Mouse (Mus musculus): ENCODE measurements around the gene Tmem189. TPM values are rescaled to one million over a fixed set of nuclear protein-coding genes. Genes with fewer than 3 reads are reported as not detected.

Gene Tmem189
- total and polyA plus RNA-seq, 3 experiments = 21.7 to 46.5 TPM; not detected in 1

- Histone ChIP-seq H3K27ac (ENCODE audit: control insufficient read depth, low read depth, low read length) (no peak overlapping the region), H3K4me3 (ENCODE audit: control insufficient read depth in 1 of 2, insufficient read depth in 1 of 2, low read depth in 2 of 2, low read length in 2 of 2) (no peak overlapping the region), H3K9me3 (replicated peaks; ENCODE audit: insufficient read depth, low read length) (no peaks in the 10 kb centered on the region), H3K79me2 (ENCODE audit: control insufficient read depth, insufficient read depth, low read length, poor library complexity) (peaks cover 4% of the 10 kb centered on the region), H3K4me1 (ENCODE audit: control insufficient read depth in 1 of 2, insufficient read depth in 2 of 2, low read length in 2 of 2) (no peaks in the 10 kb centered on the region), H3K36me3 (ENCODE audit: control insufficient read depth in 1 of 2, insufficient read depth in 2 of 2, low read length in 2 of 2) (peaks cover 0 to 19% of the 10 kb centered on the region in 2 experiments; a peak in 2 of 4 replicates), H3K27me3 (ENCODE audit: control insufficient read depth in 1 of 2, insufficient read depth in 2 of 2, low read length in 2 of 2) (no peaks in the 10 kb centered on the region), H3K9ac (ENCODE audit: control insufficient read depth, low read depth, low read length, poor library complexity, severe bottlenecking) (no peak overlapping the region)
- DNase-seq (ENCODE audit: low read depth, low spot score) = no peak
- TF ChIP-seq MYB (IDR thresholded peaks at IDR 0.05; ENCODE audit: low read depth, low read length) (no peak), SMC3 (IDR thresholded peaks at IDR 0.05; ENCODE audit: low read depth, low read length) (no peak), CTCF (IDR thresholded peaks at IDR 0.05 in 2 of 3, conservative IDR thresholded peaks at IDR 0.05 in 1 of 3; ENCODE audit: control insufficient read depth in 1 of 3, insufficient read depth in 1 of 3, low read depth in 2 of 3, low read length in 3 of 3, poor library complexity in 1 of 3, severe bottlenecking in 1 of 3) (no peak), MAX (IDR thresholded peaks at IDR 0.05; ENCODE audit: low read length) (no peak), POLR2A (IDR thresholded peaks at IDR 0.05; ENCODE audit: control insufficient read depth in 1 of 2, insufficient read depth in 1 of 2, low read depth in 1 of 2, low read length in 2 of 2, poor library complexity in 1 of 2) (no peak), MAZ (IDR thresholded peaks at IDR 0.05; ENCODE audit: low read depth, low read length) (no peak)
These were observed 77.5 kb downstream of the Tmem189 start for GRCm38 (mm10) chr2:167612122-167612521.

- H3K27ac ChIP-seq (ENCODE audit: control insufficient read depth, low read depth, low read length) = no peak overlapping the region
- no peak overlapping the region for H3K4me3 ChIP-seq (ENCODE audit: control insufficient read depth in 1 of 2, insufficient read depth in 1 of 2, low read depth in 2 of 2, low read length in 2 of 2)
- no peaks in the 10 kb centered on the region for H3K27me3 ChIP-seq (ENCODE audit: control insufficient read depth in 1 of 2, insufficient read depth in 2 of 2, low read length in 2 of 2)
- no peaks in the 10 kb centered on the region for H3K9me3 ChIP-seq (replicated peaks; ENCODE audit: insufficient read depth, low read length)
- no peak overlapping the region for H3K9ac ChIP-seq (ENCODE audit: control insufficient read depth, low read depth, low read length, poor library complexity, severe bottlenecking)
- peaks cover 0 to 13% of the 10 kb centered on the region in 2 experiments; a peak in 2 of 4 replicates for H3K36me3 ChIP-seq (ENCODE audit: control insufficient read depth in 1 of 2, insufficient read depth in 2 of 2, low read length in 2 of 2)
- no peaks in the 10 kb centered on the region for H3K4me1 ChIP-seq (ENCODE audit: control insufficient read depth in 1 of 2, insufficient read depth in 2 of 2, low read length in 2 of 2)
- TF ChIP-seq RAD21 (IDR thresholded peaks at IDR 0.05; ENCODE audit: low read depth, low read length) = no peak
- peak in 1 of 3 experiments; percentile 48; a peak in 2 of 6 replicates for TF ChIP-seq CTCF (IDR thresholded peaks at IDR 0.05 in 2 of 3, conservative IDR thresholded peaks at IDR 0.05 in 1 of 3; ENCODE audit: control insufficient read depth in 1 of 3, insufficient read depth in 1 of 3, low read depth in 2 of 3, low read length in 3 of 3, poor library complexity in 1 of 3, severe bottlenecking in 1 of 3)
- no peak for TF ChIP-seq TAL1 (IDR thresholded peaks at IDR 0.05; ENCODE audit: low read length)
- no peak for TF ChIP-seq ELF1 (IDR thresholded peaks at IDR 0.05; ENCODE audit: low read depth, low read length)
- 0 out of 2 replicates have a peak, but pooled peaks have one; percentile 13 for TF ChIP-seq SMC3 (IDR thresholded peaks at IDR 0.05; ENCODE audit: low read depth, low read length)
- TF ChIP-seq ZMIZ1 (IDR thresholded peaks at IDR 0.05; ENCODE audit: low read depth, low read length) = no peak
- no peak for DNase-seq (ENCODE audit: low read depth, low spot score)
- H3K79me2 ChIP-seq (ENCODE audit: control insufficient read depth, insufficient read depth, low read length, poor library complexity) = peaks cover 4% of the 10 kb centered on the region
These were observed 78.3 kb downstream of the Tmem189 start for GRCm38 (mm10) chr2:167611287-167611686.

GRCm38 (mm10) chr2:167606745-167607123 lies 82.9 kb downstream of the Tmem189 start:
- Histone ChIP-seq H3K4me1 (ENCODE audit: control insufficient read depth in 1 of 2, insufficient read depth in 2 of 2, low read length in 2 of 2) (no peaks in the 10 kb centered on the region), H3K27me3 (ENCODE audit: control insufficient read depth in 1 of 2, insufficient read depth in 2 of 2, low read length in 2 of 2) (no peaks in the 10 kb centered on the region), H3K36me3 (ENCODE audit: control insufficient read depth in 1 of 2, insufficient read depth in 2 of 2, low read length in 2 of 2) (no peaks in the 10 kb centered on the region; a peak in 2 of 4 replicates), H3K9ac (ENCODE audit: control insufficient read depth, low read depth, low read length, poor library complexity, severe bottlenecking) (no peak overlapping the region), H3K4me3 (ENCODE audit: control insufficient read depth in 1 of 2, insufficient read depth in 1 of 2, low read depth in 2 of 2, low read length in 2 of 2) (no peak overlapping the region), H3K27ac (ENCODE audit: control insufficient read depth, low read depth, low read length) (no peak overlapping the region), H3K9me3 (replicated peaks; ENCODE audit: insufficient read depth, low read length) (no peaks in the 10 kb centered on the region), H3K79me2 (ENCODE audit: control insufficient read depth, insufficient read depth, low read length, poor library complexity) (no peaks in the 10 kb centered on the region)
- DNase-seq (ENCODE audit: low read depth, low spot score) = no peak
- no peak for TF ChIP-seq TCF12 (IDR thresholded peaks at IDR 0.05; ENCODE audit: low read depth, low read length)
- TF ChIP-seq NELFE (IDR thresholded peaks at IDR 0.05; ENCODE audit: low read depth, low read length) = no peak
- TF ChIP-seq POLR2AphosphoS2 (IDR thresholded peaks at IDR 0.05; ENCODE audit: low read length) = peak; percentile 52

All from MEL (cell line).